Mouse (Mus musculus): ENCODE data around the gene Sord.

GRCm38 (mm10) chr2:122286137-122286536 is 51.6 kb downstream of the Sord start:
- TF ChIP-seq CTCF (IDR thresholded peaks at IDR 0.05; ENCODE audit: low read depth) = no peak
- no peak for TF ChIP-seq EP300 (IDR thresholded peaks at IDR 0.05; ENCODE audit: low read depth)
